ENCODE assay signal across 17 mouse cellular contexts in genomic region chr4:125871211-125871610, GRCm38 (mm10).
DNase-seq lines count a peak whose midpoint lies in the region; ATAC-seq and TF ChIP-seq lines count a peak whose summit lies in the region.
"Had no signal": no experiment of that assay in that cellular context is flagged by ENCODE, and none has a peak within 500 bp of the region (broad histone marks: within the 10 kb centered on the region; RNA-seq: fewer than 3 reads in every experiment).

No protein-coding gene starts in this region.

- no peak overlapping the region for H3K4me2 ChIP-seq in hindbrain, postnatal 0 days (ENCODE audit: low read depth, low read length)
- H3K4me2 ChIP-seq in hindbrain, embryonic 11.5 days (replicated peaks; ENCODE audit: low read depth, low read length): no peak overlapping the region
- no peak overlapping the region for H3K4me2 ChIP-seq in lung, embryonic 16.5 days (ENCODE audit: low read depth, low read length)
- H3K4me2 ChIP-seq: forebrain, embryonic 15.5 days; heart, embryonic 11.5 days; heart, embryonic 15.5 days; hindbrain, embryonic 13.5 days had no signal

- H3K27ac ChIP-seq in hindbrain, postnatal 0 days: no peak overlapping the region; the same call in 1 of the 2 replicates
- H3K27ac ChIP-seq in hindbrain, embryonic 11.5 days (ENCODE audit: low read depth, low read length): no peak overlapping the region
- H3K27ac ChIP-seq in lung, embryonic 16.5 days (ENCODE audit: low read length): no peak overlapping the region
- H3K27ac ChIP-seq: embryonic facial prominence, embryonic 10.5 days; forebrain, embryonic 15.5 days; heart, adult 2 months; heart, embryonic 15.5 days; hindbrain, embryonic 13.5 days had no signal

- 0 out of 2 replicates have a peak, but pooled peaks have one; percentile 43 for ATAC-seq in hindbrain, postnatal 0 days
- no peak for ATAC-seq in hindbrain, embryonic 11.5 days (ENCODE audit: low FRiP score)
- ATAC-seq in lung, embryonic 16.5 days (ENCODE audit: low read depth): peak; percentile 85
- ATAC-seq: forebrain, embryonic 15.5 days had no signal

- H3K36me3 ChIP-seq in hindbrain, postnatal 0 days (ENCODE audit: insufficient read depth, low read length): no peaks in the 10 kb centered on the region
- H3K36me3 ChIP-seq in hindbrain, embryonic 11.5 days (ENCODE audit: control insufficient read depth, insufficient read depth, low read length): no peaks in the 10 kb centered on the region
- no peaks in the 10 kb centered on the region for H3K36me3 ChIP-seq in lung, embryonic 16.5 days (ENCODE audit: control insufficient read depth, insufficient read depth, low read length)
- H3K36me3 ChIP-seq: embryonic facial prominence, embryonic 10.5 days; forebrain, embryonic 15.5 days; heart, embryonic 15.5 days; hindbrain, embryonic 13.5 days had no signal

- no peak overlapping the region for H3K4me3 ChIP-seq in hindbrain, postnatal 0 days (ENCODE audit: low read length)
- H3K4me3 ChIP-seq in hindbrain, embryonic 11.5 days (ENCODE audit: low read depth, low read length): no peak overlapping the region
- H3K4me3 ChIP-seq in lung, embryonic 16.5 days (ENCODE audit: low read length): no peak overlapping the region
- H3K4me3 ChIP-seq: embryonic facial prominence, embryonic 10.5 days; forebrain, embryonic 15.5 days; heart, adult 2 months; heart, embryonic 15.5 days; hindbrain, embryonic 13.5 days had no signal

- WGBS in hindbrain, postnatal 0 days: 71% methylated on average over 13 of the region's 13 CpGs
- WGBS in hindbrain, embryonic 11.5 days: 69% methylated on average over 13 of the region's 13 CpGs
- WGBS in lung, embryonic 16.5 days: 43% methylated on average over 13 of the region's 13 CpGs

- no peak overlapping the region for H3K9ac ChIP-seq in hindbrain, postnatal 0 days (replicated peaks; ENCODE audit: low read length)
- H3K9ac ChIP-seq in hindbrain, embryonic 11.5 days (ENCODE audit: low read depth, low read length): no peak overlapping the region
- no peak overlapping the region for H3K9ac ChIP-seq in lung, embryonic 16.5 days (ENCODE audit: low read length)
- H3K9ac ChIP-seq: forebrain, embryonic 15.5 days; heart, embryonic 15.5 days; hindbrain, embryonic 13.5 days had no signal

- H3K4me1 ChIP-seq in hindbrain, postnatal 0 days (ENCODE audit: insufficient read depth, low read length): no peaks in the 10 kb centered on the region; the same call in 1 of the 2 replicates
- no peaks in the 10 kb centered on the region for H3K4me1 ChIP-seq in hindbrain, embryonic 11.5 days (replicated peaks; ENCODE audit: control insufficient read depth, insufficient read depth, low read length)
- no peaks in the 10 kb centered on the region for H3K4me1 ChIP-seq in lung, embryonic 16.5 days (replicated peaks; ENCODE audit: control insufficient read depth, insufficient read depth, low read length)
- H3K4me1 ChIP-seq: heart, embryonic 15.5 days; hindbrain, embryonic 13.5 days had no signal

- peak; percentile 32 for DNase-seq in hindbrain, postnatal 0 days (ENCODE audit: low spot score)
- DNase-seq in hindbrain, embryonic 11.5 days (ENCODE audit: low spot score): no peak
- DNase-seq in lung, postnatal 25 days (ENCODE audit: low spot score): no peak
- peak; percentile 53 for DNase-seq in lung, postnatal 10 days
- DNase-seq in lung, postnatal 4 days: peak; percentile 34 to 83
- DNase-seq in kidney, postnatal 25 days: no peak
- DNase-seq: adrenal gland, adult 8-10 months; adrenal gland, postnatal 36 days; cerebellum, adult 2 months; gastrocnemius, postnatal 10 days; heart, adult 2 months had no signal

- no peaks in the 10 kb centered on the region for H3K9me3 ChIP-seq in hindbrain, postnatal 0 days (ENCODE audit: low read length)
- H3K9me3 ChIP-seq in hindbrain, embryonic 11.5 days (ENCODE audit: control insufficient read depth, low read length): no peaks in the 10 kb centered on the region
- H3K9me3 ChIP-seq in lung, embryonic 16.5 days (ENCODE audit: control insufficient read depth, low read length): no peaks in the 10 kb centered on the region
- H3K9me3 ChIP-seq: embryonic facial prominence, embryonic 10.5 days; forebrain, embryonic 15.5 days; heart, embryonic 15.5 days; hindbrain, embryonic 13.5 days had no signal

- no peaks in the 10 kb centered on the region for H3K27me3 ChIP-seq in hindbrain, postnatal 0 days (ENCODE audit: insufficient read depth, low read length)
- no peaks in the 10 kb centered on the region for H3K27me3 ChIP-seq in hindbrain, embryonic 11.5 days (ENCODE audit: control insufficient read depth, insufficient read depth, low read length)
- H3K27me3 ChIP-seq in lung, embryonic 16.5 days (ENCODE audit: control insufficient read depth, insufficient read depth, low read depth, low read length): no peaks in the 10 kb centered on the region
- H3K27me3 ChIP-seq: forebrain, embryonic 15.5 days; heart, embryonic 15.5 days had no signal

- TF ChIP-seq CTCF in hindbrain, postnatal 0 days (IDR thresholded peaks at IDR 0.05; ENCODE audit: low read depth): no peak

Comparison
In these comparisons a context has a peak if more than half of its experiments do, and no peak if none do; other contexts are left out.
1. DNase-seq: peak in hindbrain, postnatal 0 days (single experiment), lung, postnatal 10 days (single experiment) and lung, postnatal 4 days (2 of 2); none in hindbrain, embryonic 11.5 days (single experiment), lung, postnatal 25 days (single experiment) and kidney, postnatal 25 days (0 of 2).